Mouse (Mus musculus): Measurements from ENCODE around the gene Mrps10.

GRCm38 (mm10) chr17:47407717-47408557 lies 39.2 kb downstream of the Mrps10 start:
- TF ChIP-seq CTCF (IDR thresholded peaks at IDR 0.05; ENCODE audit: low read depth) (no peak), EP300 (optimal IDR thresholded peaks at IDR 0.05) (no peak)

All from stomach, postnatal 0 days (tissue).